Mouse (Mus musculus) stomach, embryonic 14.5 days (tissue): ENCODE measurements around the gene Tmem37. TPM values are rescaled to one million over a fixed set of nuclear protein-coding genes. Genes with fewer than 3 reads are reported as not detected.
A peak's percentile ranks its signal among the peaks of the same experiment; 100 is the strongest.

Source experiments
- ATAC-seq: fragments of 200-750 bp; cut with Nextera tagmentation; 2 replicates; pipeline ENCODE4 v1.8.0; 2017; ENCODE audit warnings: low read depth, moderate TSS enrichment; ENCODE audit not compliant: insufficient number of reproducible peaks, insufficient read depth, low FRiP score
- H3K27ac ChIP-seq: fragments of 300-500 bp; sonication (generic); 2 replicates; pipeline ENCODE4 v1.5.1; 2014; ENCODE audit warnings: mild to moderate bottlenecking, low read length, moderate library complexity, mixed read lengths
- H3K27me3 ChIP-seq: fragments of 300-500 bp; sonication (generic); 2 replicates; pipeline ENCODE4 v1.6.1; 2014; ENCODE audit warnings: low read length, control low read depth, mixed read lengths; ENCODE audit not compliant: control insufficient read depth, insufficient read depth
- H3K36me3 ChIP-seq: fragments of 300-500 bp; sonication (generic); 2 replicates; pipeline ENCODE4 v1.6.1; 2014; ENCODE audit warnings: mild to moderate bottlenecking, control low read depth, low read length, moderate library complexity, mixed read lengths; ENCODE audit not compliant: control insufficient read depth, insufficient read depth
- H3K4me1 ChIP-seq: fragments of 300-500 bp; sonication (generic); 2 replicates; pipeline ENCODE4 v1.6.1; 2014; ENCODE audit warnings: low read length, control low read depth, mixed read lengths; ENCODE audit not compliant: control insufficient read depth, insufficient read depth
- H3K4me2 ChIP-seq: fragments of 300-500 bp; sonication (generic); replicated peaks from 2 replicates; pipeline ENCODE4 v1.6.1; 2014; ENCODE audit warnings: low read depth, low read length, control low read depth
- H3K4me3 ChIP-seq: fragments of 300-500 bp; sonication (generic); 2 replicates; pipeline ENCODE4 v1.5.1; 2014; ENCODE audit warnings: low read depth, low read length, control low read depth
- H3K9ac ChIP-seq: fragments of 300-500 bp; sonication (generic); replicated peaks from 2 replicates; pipeline ENCODE4 v1.6.1; 2014; ENCODE audit warnings: low read depth, mild to moderate bottlenecking, control low read depth, low read length, moderate library complexity, mixed read lengths
- H3K9me3 ChIP-seq: fragments of 300-500 bp; sonication (generic); 2 replicates; pipeline ENCODE4 v1.6.1; 2016; ENCODE audit warnings: low read depth, low read length, control low read depth; ENCODE audit not compliant: control insufficient read depth
- WGBS: fragments of 180-500 bp; shearing (Covaris S2); extraction: QIAGEN DNeasy Blood & Tissue Kit; methylation state at CpG from one replicate; pipeline ENCODE4 v1.1.7; 2014; 5-methylcytosine and 5-hydroxymethylcytosine counted together
- polyA plus RNA-seq: library from polyadenylated mRNA; unstranded; fragments of >200 nt; fragmentation: Nextera tagmentation; extraction: Ambion mirVana; gene quantifications from 2 replicates; pipeline ENCODE4 v1.2.1, GENCODE M21; 2014

Gene Tmem37
- polyA plus RNA-seq, 1 experiment from 2014 or later: 4.5 TPM

GRCm38 (mm10) chr1:120083921-120084517 is 10.1 kb upstream of the Tmem37 start:
- H3K9me3 ChIP-seq: no peaks in the 10 kb centered on the region
- H3K27ac ChIP-seq: no peak overlapping the region
- H3K4me1 ChIP-seq: peaks cover 10% of the 10 kb centered on the region; the same call in 1 of the 2 replicates
- no peaks in the 10 kb centered on the region for H3K36me3 ChIP-seq
- H3K4me3 ChIP-seq: no peak overlapping the region
- H3K4me2 ChIP-seq: no peak overlapping the region
- no peak overlapping the region for H3K9ac ChIP-seq
- ATAC-seq: no peak
- WGBS: 50% methylated on average over 5 of the region's 5 CpGs
- H3K27me3 ChIP-seq: no peaks in the 10 kb centered on the region

DNA sequence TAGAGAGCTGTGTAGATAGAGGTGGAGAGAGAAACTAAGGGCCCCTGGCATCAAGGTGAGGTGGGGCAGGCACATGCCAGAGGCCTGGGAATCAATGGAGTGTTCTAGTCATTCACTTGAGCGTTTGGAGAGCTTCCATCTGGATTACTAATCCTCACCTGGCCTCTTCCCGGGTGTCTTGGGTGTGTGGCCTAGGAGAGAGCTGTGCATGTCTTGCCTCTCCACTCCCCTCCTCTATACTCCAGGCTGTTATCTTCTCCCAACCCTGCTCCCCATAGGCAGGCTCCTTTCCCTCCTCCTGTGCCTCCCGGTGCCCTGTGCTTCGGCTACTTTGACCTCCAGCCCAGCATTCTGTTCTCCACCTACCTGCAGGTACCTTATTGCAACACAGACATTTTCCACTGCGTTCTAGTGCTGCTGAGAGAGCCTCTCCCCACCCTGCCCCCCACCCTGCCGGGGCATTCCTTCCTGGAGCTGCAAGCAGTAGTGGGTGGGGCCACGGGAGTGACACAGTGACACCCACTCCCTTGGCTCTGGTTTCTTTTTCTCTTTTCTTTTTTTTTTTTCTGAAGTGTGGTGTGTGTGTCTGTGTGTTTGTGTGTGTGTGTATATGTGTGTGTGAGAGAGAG is 9.2 kb upstream of the Tmem37 start:
- no peak overlapping the region for H3K4me3 ChIP-seq
- no peaks in the 10 kb centered on the region for H3K27me3 ChIP-seq
- H3K4me2 ChIP-seq: 0 out of 2 replicates have a peak overlapping the region, but pooled peaks have one; percentile 12
- no peaks in the 10 kb centered on the region for H3K36me3 ChIP-seq
- H3K9me3 ChIP-seq: no peaks in the 10 kb centered on the region
- ATAC-seq: peak; percentile 72; the same call in 1 of the 2 replicates
- no peak overlapping the region for H3K27ac ChIP-seq
- 18% methylated on average over 7 of the region's 7 CpGs for WGBS
- H3K4me1 ChIP-seq: peaks cover 10% of the 10 kb centered on the region; the same call in 1 of the 2 replicates
- no peak overlapping the region for H3K9ac ChIP-seq

GRCm38 (mm10) chr1:120080632-120081031 is 6.8 kb upstream of the Tmem37 start:
- WGBS: 91% methylated on average over 1 of the region's 1 CpGs
- no peaks in the 10 kb centered on the region for H3K27me3 ChIP-seq
- no peak overlapping the region for H3K27ac ChIP-seq
- H3K36me3 ChIP-seq: no peaks in the 10 kb centered on the region
- H3K4me1 ChIP-seq: peaks cover 10% of the 10 kb centered on the region; the same call in 1 of the 2 replicates
- no peak for ATAC-seq
- H3K4me2 ChIP-seq: no peak overlapping the region
- no peaks in the 10 kb centered on the region for H3K9me3 ChIP-seq
- no peak overlapping the region for H3K4me3 ChIP-seq
- H3K9ac ChIP-seq: no peak overlapping the region

DNA sequence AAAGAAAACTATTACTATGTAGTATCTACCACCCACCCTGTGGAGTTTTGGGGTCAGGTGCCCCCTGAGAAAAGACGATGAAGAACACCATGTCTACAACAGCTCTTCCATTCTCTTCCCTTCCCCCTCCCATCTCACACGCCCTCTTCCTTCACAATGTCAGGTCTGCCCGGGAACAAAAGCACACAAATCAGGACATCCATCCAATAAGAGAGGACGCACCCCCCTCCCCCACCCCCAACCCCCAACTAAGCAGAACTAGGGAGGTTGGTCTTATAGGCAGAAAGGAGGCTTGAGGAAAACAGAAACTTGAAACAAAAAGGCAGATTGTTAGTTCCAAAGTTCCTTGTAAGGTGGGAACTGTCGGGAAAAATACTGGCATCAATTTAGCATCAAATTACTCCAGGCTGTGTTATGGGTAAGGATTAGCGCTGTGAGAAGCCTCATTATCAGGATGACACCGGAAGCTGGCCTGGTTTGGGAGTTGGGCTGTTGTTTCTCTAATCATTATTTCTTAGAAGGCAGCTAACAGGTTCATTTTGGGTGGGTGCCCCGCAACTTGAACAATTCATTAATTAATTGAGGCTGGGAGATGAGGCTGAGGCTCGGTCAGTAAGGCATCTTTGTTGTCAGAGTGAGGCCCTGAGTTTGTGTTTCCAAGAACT is 4.0 kb upstream of the Tmem37 start:
- ATAC-seq: no peak

DNA sequence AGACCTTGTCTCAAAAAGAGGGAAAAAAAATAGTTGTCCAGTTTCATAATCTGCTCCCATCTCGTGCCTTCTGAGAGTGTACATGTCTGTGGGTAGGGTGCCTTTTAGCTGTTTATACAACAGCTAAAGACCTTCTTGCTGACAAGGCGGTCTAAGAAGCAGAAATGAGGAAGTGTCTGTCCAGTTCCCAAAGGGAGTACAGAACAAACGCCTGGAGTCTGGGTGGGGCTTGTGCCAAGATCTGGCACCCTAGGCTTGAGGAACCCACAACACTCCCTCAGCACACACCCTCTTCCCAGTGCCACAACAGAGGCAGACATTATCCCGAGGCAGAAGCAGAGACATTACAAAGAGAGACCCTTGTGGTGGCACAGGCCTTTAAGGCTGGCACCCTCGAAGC is 1.6 kb upstream of the Tmem37 start:
- no peak for ATAC-seq
- WGBS: 72% methylated on average over 5 of the region's 5 CpGs
- no peak overlapping the region for H3K4me3 ChIP-seq
- no peak overlapping the region for H3K4me2 ChIP-seq
- H3K9me3 ChIP-seq: no peaks in the 10 kb centered on the region
- H3K27ac ChIP-seq: no peak overlapping the region
- H3K4me1 ChIP-seq: peaks cover 11% of the 10 kb centered on the region; the same call in 1 of the 2 replicates
- H3K27me3 ChIP-seq: 0 out of 2 replicates have a peak, but pooled peaks cover 5% of the 10 kb centered on the region
- no peaks in the 10 kb centered on the region for H3K36me3 ChIP-seq
- H3K9ac ChIP-seq: no peak overlapping the region

More for the DNA sequence above, 4.0 kb upstream of the Tmem37 start:
- no peak overlapping the region for H3K9ac ChIP-seq
- H3K4me1 ChIP-seq: peaks cover 13% of the 10 kb centered on the region; the same call in 1 of the 2 replicates
- no peaks in the 10 kb centered on the region for H3K9me3 ChIP-seq
- no peak overlapping the region for H3K27ac ChIP-seq
- no peaks in the 10 kb centered on the region for H3K36me3 ChIP-seq
- WGBS: 23% methylated on average over 9 of the region's 9 CpGs
- H3K27me3 ChIP-seq: no peaks in the 10 kb centered on the region
- H3K4me3 ChIP-seq: no peak overlapping the region
- H3K4me2 ChIP-seq: no peak overlapping the region

- Histone ChIP-seq H3K4me1 (peaks cover 11% of the 10 kb centered on the region; the same call in 1 of the 2 replicates), H3K36me3 (no peaks in the 10 kb centered on the region), H3K9ac (no peak overlapping the region), H3K27me3 (0 out of 2 replicates have a peak, but pooled peaks cover 5% of the 10 kb centered on the region), H3K4me3 (no peak overlapping the region), H3K9me3 (no peaks in the 10 kb centered on the region), H3K4me2 (no peak overlapping the region), H3K27ac (no peak overlapping the region)
- 77% methylated on average over 4 of the region's 4 CpGs for WGBS
- ATAC-seq: no peak
These were observed 1.1 kb upstream of the Tmem37 start for GRCm38 (mm10) chr1:120074931-120075330.

GRCm38 (mm10) chr1:120074307-120074702 is 431 bp upstream of the Tmem37 start:
- no peaks in the 10 kb centered on the region for H3K9me3 ChIP-seq
- 36% methylated on average over 4 of the region's 4 CpGs for WGBS
- peak; percentile 14; the same call in 1 of the 2 replicates for ATAC-seq
- H3K9ac ChIP-seq: no peak overlapping the region
- no peaks in the 10 kb centered on the region for H3K36me3 ChIP-seq
- H3K27me3 ChIP-seq: 0 out of 2 replicates have a peak, but pooled peaks cover 5% of the 10 kb centered on the region
- peak overlapping the region; percentile 92; the same call in 1 of the 2 replicates for H3K4me2 ChIP-seq
- peaks cover 11% of the 10 kb centered on the region; the same call in 1 of the 2 replicates for H3K4me1 ChIP-seq
- no peak overlapping the region for H3K27ac ChIP-seq
- H3K4me3 ChIP-seq: no peak overlapping the region

GRCm38 (mm10) chr1:120072900-120073299 is 974 bp downstream of the Tmem37 start:
- ATAC-seq: no peak

More at GRCm38 (mm10) chr1:120072900-120073299, 974 bp downstream of the Tmem37 start:
- Histone ChIP-seq H3K27me3 (0 out of 2 replicates have a peak, but pooled peaks cover 5% of the 10 kb centered on the region), H3K9me3 (no peaks in the 10 kb centered on the region), H3K4me3 (peak overlapping the region; percentile 31), H3K27ac (no peak overlapping the region), H3K36me3 (no peaks in the 10 kb centered on the region), H3K4me1 (peaks cover 11% of the 10 kb centered on the region; the same call in 1 of the 2 replicates), H3K4me2 (peak overlapping the region; percentile 92), H3K9ac (no peak overlapping the region)
- 9% methylated on average over 16 of the region's 16 CpGs for WGBS
